Mouse (Mus musculus) brain, embryonic 18.5 days (tissue): ENCODE data around the gene Aig1.

Experiments used
- DNase-seq: peaks from one replicate; pipeline ENCODE4 v3.0.0-alpha.2; 2012; ENCODE audit warnings: low read depth, low spot score

The Aig1 gene

GRCm38 (mm10) chr10:13850071-13850470, 18.7 kb downstream of the Aig1 start:
- DNase-seq, result no peak

DNA sequence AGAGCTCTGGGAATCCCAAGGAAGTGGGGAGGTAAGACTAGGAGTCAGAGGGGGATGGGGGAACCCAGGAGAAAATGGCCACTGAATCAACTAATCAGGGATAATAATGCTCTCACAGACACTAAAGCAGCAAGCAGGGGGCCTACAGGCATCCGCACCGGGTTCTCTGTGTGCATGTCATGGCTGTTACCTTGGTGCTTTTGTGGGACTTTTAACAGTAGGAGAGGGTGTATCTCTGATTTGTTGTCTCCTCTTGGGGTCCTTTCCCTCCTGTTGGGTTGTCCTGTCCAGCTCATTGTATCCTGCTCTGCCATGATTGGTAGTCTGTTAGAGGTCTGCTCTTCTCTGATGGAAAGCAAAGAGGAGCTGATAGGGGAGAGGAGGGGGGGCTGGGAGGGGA, 19.6 kb downstream of the Aig1 start:
- DNase-seq, result no peak

- DNase-seq, result no peak
Measured at GRCm38 (mm10) chr10:13844864-13845263, 23.9 kb downstream of the Aig1 start.

GRCm38 (mm10) chr10:13843746-13844145, 25.0 kb downstream of the Aig1 start:
- no peak for DNase-seq

GRCm38 (mm10) chr10:13842855-13843254, 25.9 kb downstream of the Aig1 start:
- no peak for DNase-seq

DNA sequence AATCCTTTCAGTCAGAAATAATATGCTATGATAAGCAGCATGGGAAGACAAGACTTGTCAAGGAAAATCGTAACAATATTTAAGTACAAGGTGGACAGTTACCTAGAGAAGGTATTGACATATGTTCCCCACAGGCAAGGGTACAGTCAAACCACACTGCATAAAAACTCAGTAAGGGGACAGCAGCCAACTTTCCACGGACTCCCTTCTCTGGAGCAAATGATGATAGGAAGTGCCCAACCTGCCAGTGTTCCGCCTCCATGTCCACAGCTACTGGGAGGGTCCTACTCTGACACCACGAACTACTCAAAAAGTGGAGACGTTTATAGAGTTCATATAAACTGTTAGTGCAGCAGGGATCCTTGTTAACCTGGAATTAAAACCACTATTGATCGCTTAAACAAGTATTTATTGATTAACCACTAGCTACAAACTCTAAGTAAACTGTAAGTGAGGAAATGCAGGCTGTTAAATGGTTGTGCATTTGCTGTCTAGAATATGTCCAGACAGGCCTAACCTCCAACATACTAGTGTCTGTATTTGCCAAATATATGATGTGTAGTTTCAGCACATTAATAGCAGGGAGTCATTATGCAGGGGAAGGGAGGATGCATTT, 30.2 kb downstream of the Aig1 start:
- no peak for DNase-seq

DNA sequence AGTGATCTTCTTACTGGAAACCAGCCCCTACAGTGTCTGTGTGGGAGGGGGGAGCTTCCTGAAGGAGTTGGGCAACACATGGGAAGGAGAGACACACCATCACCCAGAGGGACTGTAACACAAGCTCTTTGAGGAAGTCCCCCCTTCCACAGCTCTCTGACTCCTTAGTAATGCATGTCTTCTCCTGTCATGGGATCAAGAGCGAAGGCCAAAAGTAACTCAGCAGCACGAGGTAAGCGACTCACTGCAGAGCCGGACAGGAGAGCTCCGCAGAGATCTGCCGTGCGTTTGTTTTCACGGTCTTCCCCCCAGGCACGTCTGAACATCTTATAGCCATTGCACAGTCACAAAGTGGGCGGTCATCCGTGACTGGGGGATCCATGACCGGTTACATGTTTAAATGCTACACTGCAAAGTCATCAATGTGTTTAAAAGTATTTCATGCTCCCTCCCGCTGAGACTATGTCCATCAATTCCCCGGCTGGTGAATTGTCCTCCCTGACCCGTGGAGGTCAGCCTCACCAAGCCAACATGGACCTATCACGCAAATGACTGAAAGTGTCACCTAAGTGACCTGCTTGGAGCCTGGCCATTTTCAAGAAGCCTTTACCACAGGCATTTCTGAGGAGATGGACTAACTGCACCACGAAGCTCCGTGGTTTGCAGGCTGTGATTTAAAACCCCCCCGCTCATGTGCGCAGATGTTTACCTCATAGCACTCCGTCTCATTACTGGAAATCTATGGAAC, 30.9 kb downstream of the Aig1 start:
- no peak for DNase-seq

DNA sequence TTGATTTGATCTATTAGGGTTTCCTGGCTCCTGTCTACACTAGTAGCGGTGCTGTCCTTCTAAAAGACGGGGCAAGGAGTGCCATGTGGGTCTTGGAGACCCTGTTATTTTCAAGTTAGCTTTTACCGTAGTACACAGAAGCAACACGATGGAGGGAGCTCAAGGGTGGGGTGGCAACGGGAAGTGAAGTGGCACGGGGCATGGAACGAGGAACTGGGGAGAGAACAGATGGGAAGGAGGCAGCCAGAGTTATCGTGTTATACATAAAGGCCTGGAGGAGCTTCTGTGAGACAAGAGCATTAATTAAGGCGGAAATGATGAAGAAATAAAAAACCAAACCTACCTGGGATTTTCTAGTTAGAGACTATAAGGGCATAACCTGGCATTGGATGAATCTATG, 31.8 kb downstream of the Aig1 start:
- no peak for DNase-seq

- no peak for DNase-seq
Measured at GRCm38 (mm10) chr10:13835737-13836475, 32.9 kb downstream of the Aig1 start.

GRCm38 (mm10) chr10:13834056-13834455, 34.7 kb downstream of the Aig1 start:
- no peak for DNase-seq

- DNase-seq, result no peak
Measured at GRCm38 (mm10) chr10:13833066-13833566, 35.7 kb downstream of the Aig1 start.

DNA sequence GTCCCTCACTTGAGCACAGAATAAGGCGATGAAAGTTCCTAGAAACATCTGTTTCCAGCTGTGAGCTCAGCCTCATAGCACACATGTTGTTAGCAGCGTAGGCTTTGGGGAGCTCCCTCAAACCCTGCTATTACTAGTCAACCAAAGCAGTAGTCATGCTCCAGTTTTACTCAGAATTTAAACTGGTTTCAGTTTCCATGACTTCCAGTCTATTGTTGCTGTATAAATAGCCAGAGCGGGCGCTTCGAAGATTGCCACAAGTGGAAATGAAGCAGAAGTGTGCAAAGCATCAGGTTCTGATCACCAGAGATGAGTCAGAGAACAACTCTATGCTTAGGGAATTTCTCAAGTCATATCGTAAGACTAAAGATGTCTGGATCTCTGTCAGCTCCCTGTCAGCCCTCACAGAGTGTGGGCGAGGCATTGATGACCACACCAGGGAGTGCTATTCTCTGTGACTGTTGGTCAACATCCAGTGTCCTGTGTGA, 36.2 kb downstream of the Aig1 start:
- no peak for DNase-seq

GRCm38 (mm10) chr10:13827150-13827549, 41.6 kb downstream of the Aig1 start:
- DNase-seq, result no peak

DNA sequence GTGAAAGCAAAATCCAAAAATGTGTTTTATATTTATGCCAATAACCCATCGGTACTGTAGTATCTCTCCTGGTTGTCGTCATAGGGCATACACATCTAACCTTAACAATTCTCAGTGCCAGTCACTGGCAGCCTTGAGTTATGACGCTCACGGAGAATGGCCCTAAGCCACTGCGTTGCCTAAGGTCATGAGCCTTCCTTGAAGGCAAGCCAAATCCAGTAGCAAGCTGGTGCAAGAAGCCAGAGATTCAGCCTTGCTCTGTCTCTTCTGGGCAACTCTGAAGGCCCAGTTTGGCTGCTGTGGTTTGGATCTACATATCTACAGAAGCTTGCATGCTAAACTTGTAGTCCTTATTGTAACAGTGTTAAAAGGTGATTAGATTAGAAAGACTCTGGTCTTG, 55.2 kb downstream of the Aig1 start:
- DNase-seq, result no peak

- no peak for DNase-seq
Measured at GRCm38 (mm10) chr10:13808291-13808690, 60.5 kb downstream of the Aig1 start.

DNA sequence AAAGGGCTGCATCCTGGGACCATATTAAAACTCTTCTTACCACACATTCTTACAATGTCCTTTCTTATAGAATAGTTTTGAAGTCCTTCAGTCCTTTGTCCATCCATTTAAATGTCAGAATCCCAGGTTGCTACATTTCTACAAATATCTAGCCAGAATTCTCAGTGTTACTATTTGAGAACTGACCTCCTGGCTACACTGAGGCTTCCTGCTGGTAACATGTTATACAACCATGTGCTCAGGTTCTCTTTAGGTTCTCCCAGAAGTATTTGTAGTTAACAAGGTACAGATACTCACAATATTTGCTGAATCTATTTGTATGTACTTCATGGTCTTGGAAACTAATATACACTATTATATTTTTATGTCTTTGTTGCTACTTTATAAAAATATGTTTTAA, 62.0 kb downstream of the Aig1 start:
- DNase-seq, result no peak

DNA sequence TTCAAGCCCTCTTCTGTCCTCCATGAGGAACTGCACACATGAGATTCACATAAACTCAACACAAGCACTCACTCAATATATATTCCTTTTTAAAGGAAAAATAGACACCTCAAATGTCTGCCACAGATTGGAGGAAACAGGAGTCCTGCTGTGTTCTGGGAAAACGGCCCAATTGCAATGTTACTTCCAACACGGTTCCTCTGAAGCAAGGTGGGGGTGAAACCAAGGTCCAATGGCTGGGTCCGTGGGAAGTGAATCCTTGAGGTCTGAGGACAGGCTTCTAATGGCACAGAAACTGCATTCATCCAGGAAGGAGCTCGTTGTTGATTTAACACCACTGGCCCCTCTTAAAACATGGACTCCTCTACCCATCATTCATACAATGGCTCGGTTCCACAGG, 67.5 kb downstream of the Aig1 start:
- DNase-seq, result no peak

GRCm38 (mm10) chr10:13793458-13793857, 75.3 kb downstream of the Aig1 start:
- DNase-seq, result no peak

- DNase-seq, result no peak
Measured at GRCm38 (mm10) chr10:13792788-13793187, 76.0 kb downstream of the Aig1 start.

DNA sequence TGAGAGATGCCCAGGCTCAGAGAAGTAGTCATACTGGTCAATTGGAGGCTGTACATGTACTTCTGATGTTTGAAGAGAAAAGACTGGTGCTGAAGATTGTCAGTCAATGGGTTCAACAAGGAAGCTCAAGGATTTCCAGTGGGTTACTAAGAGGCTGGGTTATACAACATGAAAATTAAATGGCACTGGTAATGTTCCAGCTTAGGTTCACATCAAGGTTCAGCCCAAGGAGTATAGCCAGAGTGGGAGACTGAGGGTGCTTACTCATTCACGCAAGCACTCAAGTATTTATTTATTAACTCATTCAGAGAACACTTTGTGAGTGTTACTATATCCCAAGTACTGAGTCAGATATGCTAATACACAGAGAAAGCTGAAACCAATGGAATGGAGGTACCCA, 79.2 kb downstream of the Aig1 start:
- no peak for DNase-seq

GRCm38 (mm10) chr10:13788057-13788456, 80.7 kb downstream of the Aig1 start:
- DNase-seq, result no peak

DNA sequence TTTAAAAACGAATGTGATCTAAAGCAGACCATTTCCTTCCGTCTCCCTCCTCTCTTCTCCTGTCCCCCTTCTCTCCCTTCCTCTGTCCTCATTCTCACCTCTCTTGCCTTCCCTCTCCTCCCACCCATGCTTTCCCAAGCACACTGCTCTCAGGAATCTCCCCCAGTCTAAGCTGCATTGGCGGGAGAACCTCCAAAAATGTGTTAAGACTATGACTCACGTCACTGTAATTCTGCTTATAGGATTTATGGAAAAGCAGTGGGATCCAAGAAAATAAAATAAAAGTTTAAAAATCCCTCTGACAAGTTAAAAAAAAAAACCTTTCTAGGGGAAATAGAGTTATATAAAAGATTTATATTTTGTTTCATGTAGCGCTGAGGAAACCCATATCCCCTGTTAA, 86.0 kb downstream of the Aig1 start:
- no peak for DNase-seq
